Mouse (Mus musculus) kidney, adult 18-20 months (tissue): ENCODE data around the gene Rab28.
"Not testable (repeated sequence)": the region's sequence is repeated elsewhere in the genome, so short reads cannot be mapped to it uniquely, and the experiment has no call there.

ENCODE experiments used
- DNase-seq: peaks from one replicate; pipeline ENCODE4 v3.0.0; 2021

The Rab28 gene

GRCm38 (mm10) chr5:41708051-41708630, at the start of gene Rab28:
Gene Rab28 (minus strand): TSS chr5:41708157.
- DNase-seq, result peak; percentile 97

DNA sequence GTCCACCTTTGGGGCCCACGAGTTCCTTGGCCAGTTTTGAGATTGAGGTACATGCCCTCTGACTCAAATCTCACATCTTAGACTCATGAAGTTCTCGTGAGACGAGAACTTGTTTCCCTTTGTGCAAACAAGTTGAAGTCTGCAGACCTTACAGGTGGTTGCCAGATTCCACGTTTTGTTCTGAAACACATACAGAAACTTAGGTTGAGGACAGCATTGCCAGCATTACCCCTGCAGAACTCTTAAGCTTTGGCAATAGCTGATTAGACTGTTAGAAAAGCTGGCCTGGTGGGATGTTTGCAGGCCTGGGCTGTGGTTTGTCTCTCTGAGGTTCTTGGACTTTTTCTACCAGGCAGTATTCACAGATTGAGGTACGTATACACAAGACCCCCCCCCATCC, 49.4 kb upstream of the Rab28 start:
- no peak for DNase-seq

- no peak for DNase-seq
These were observed 48.4 kb upstream of the Rab28 start for GRCm38 (mm10) chr5:41756396-41756795.

- DNase-seq, result no peak
These were observed 47.5 kb upstream of the Rab28 start for GRCm38 (mm10) chr5:41755373-41755960.

DNA sequence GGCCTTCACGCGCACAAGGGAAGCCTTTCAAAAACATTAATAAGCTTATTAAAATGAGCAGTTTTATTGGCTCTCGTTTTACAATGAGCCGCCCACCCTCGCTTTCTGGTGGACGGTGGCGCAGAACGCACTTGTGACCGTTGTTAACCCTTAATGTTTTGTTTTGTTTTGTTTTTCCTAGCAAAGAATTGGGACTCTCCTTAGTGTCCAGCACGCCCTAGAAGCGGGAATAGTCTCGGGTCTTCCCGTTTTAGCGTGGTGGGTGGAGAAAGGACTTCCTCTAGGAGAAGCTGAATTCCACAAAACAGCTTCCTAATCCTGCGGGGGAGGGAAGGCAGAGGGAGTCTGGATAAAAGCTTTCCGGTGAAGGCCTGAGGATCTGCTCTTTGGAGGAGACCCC, 46.9 kb upstream of the Rab28 start:
- no peak for DNase-seq

DNA sequence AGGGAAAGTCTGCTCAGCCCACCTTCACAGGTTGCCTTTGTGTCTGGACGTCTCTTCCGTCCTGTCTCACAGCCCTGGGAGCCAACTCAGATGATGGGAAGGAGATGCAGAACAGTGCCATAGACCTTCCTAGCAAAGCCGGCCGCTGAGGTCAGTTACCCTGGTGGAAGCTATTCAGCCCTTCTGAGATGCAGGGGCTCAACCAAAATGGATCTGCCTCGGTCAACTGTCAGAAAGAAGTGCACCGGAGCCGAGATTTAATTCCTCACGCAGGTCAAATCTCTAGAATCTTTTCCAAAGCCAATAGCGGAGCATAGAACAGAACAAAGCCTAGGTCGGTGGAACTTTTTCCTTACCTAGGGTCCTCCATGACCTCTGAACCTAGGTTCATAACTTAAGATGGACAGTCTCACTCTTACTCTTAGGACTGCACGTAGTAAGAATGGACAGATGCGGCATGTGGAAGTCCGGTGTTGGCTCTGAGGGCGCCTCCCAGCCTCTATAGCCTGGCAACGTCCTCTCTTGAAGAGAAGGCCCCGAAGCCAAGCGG, 46.3 kb upstream of the Rab28 start:
- no peak for DNase-seq

GRCm38 (mm10) chr5:41752721-41753120, 44.8 kb upstream of the Rab28 start:
- no peak for DNase-seq

DNA sequence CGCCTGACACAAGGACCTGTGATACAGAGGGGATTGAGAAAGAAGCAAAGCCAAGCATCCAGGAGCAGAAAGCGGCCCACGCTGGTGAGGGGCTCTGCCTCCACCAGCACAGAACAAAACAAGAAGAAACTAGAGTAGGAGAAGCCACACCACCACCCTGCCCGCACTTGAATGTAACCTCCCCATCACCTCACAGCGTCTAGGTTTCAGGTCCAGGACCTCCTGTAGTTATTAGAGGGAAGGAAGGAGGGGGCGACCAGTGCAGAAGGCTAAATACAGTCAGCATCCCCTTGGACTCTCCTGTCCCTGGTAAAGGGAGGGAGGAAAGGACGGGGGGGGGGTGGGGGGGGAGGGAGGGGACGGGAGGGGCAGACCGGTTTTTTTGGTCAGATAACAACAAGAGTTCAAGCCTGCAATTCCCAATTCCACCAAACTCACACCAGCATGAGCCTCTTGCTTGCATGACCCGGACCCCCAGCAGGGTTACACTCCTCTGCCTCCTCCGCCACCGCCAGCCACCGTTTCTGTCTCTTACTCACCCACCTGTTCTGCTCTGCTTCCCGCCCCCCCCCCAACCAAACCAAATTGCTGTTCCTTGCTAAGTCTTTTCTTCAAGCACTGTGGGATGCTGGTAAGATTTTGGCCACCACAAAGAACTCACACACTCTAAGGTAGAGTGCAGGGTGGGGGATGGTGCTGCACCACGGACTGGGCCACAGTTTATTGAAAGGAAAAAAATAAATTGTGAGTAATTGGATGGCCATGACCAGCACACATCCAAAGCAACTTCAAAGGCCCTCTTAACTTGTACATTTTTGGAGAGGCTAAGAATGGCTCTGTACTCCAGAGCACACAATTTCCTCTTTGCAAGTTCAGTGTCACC, 37.2 kb upstream of the Rab28 start:
- no peak for DNase-seq

DNA sequence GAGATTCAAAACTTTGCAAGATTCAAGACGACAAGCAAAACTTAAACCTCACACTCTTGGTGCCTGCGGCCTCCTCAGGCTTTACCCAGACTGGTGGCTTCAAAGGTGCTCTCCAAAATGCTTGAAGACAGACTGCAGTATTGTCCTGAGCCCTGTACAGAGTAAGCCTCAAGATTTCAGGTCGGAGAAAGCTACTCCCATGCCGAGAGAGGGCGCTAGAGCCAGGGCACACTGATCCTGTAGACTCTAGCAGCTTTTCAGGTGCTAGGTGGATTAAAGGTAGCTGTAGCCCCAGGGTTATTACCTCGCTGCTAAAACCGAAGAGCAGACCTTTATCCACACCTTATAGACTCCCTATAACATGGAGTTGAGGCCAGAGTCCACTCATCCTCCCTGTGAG, 36.3 kb upstream of the Rab28 start:
- DNase-seq, result no peak

DNA sequence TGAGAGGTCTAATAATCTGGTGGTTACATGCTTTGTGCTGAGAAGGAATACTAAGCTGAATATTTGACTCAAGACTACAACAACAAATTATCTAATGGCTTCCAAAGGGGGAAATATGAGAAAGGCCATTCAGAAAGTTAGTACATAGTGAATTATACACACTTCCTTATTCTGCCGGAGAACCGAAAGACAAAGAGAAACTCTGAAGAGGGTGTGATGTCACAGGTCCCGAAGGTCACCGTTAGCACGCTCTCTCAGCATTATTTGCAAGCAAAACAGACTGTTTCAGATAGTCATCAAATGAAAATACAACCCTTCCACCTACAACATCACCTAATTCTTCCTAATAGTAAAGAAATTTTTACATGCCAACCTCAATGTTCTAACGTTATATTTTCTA, 30.9 kb upstream of the Rab28 start:
- DNase-seq, result no peak

DNA sequence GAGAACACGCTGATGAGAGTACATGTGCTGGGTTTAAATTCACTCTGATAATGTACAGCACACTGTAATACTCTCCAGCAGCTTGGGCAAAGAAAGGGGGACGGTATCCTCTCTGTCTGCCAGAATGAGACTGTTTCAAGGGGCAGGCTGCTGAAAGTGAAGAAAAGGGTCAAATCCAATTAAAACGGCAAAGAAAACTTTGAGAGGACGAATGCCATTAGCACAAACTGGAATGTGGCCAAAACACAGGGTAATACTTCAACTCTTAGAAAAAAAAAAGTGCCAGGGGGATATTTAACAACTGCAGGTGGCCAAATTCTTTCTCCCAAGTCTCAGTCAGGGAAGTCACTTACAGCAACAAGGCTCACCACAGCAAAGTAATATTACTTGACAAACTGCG, 29.1 kb upstream of the Rab28 start:
- DNase-seq, result no peak

- no peak for DNase-seq
These were observed 19.1 kb upstream of the Rab28 start for GRCm38 (mm10) chr5:41727017-41727416.

GRCm38 (mm10) chr5:41725573-41725972, 17.6 kb upstream of the Rab28 start:
- DNase-seq, result no peak

DNA sequence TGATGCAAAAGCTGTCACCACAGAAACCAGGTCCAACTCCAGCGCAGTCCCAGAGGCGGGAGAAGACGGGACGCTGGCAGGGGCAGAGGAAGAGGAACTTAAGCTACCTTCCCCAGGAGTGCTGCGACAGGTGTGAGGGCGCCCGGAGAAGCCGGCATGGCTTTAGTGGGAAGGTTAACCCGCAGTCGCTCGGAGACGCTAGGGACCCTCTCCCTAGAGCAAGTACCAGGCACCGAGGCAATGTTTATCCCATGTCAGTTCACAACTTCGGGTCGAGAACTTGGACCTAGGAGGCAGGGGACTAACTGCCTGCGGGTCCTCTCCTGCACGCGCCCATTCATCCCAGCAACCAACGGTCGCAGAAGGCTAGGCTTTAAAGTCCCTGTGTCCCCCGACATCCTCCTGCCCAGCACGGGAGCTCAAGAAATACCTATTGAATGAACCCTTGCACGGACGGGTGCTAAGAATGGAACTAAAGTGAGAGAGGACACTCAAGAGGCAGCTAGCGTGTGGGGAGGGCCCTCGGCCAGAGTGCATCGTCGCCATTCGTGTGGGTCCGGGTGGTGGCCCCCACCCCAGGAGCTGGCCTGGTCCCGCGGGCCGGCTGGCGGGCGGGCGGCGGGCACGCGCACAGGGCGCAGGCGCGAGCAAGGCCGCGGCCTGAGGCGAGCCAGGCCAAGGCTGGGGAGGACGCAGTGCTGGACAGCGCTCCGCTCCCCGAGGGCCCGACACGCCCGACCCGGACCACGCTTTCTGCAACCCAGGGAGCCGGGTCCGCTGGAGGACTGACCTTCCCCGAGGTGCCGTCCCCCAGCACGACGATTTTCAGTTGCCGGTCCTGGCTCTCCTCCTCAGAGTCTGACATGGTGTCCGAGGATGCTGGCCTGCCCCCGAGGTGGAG, 592 bp downstream of the Rab28 start:
- DNase-seq, result peak; percentile 37

DNA sequence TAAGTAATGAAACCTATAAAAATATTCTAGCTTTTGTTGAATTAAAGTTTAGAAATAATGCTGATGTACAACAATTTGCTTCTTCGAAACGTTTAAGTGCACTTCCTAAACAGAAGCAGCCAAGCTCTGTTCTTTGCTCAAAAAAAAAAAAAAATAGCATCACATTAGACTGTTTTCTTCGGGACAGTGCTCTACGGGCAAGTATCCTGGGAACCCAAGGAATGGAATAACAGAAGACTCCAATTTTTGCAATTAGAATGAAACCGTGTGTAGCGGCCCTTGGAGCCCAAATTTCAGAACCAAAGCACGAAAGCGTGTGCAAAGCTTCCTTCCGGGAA, 1.2 kb downstream of the Rab28 start:
- no peak for DNase-seq

DNA sequence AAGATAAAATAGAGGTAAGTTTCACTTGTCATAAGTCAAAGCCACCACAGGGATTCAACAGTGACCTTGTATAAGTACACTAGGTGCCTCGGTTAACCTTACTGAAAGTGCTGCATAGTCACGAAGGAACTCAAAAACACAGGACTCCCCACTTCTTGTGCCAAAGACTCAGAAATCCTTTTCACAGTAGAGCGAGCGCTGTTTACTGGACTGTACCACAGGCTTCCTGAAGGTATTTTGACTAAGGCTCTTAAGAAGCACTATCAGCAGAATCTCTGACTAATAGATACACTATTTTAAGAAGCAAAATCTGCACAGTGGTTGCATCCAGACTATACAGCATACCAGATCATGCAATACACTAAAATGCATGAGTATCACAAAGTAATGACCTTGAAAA, 6.9 kb downstream of the Rab28 start:
- not testable (repeated sequence) for DNase-seq

DNA sequence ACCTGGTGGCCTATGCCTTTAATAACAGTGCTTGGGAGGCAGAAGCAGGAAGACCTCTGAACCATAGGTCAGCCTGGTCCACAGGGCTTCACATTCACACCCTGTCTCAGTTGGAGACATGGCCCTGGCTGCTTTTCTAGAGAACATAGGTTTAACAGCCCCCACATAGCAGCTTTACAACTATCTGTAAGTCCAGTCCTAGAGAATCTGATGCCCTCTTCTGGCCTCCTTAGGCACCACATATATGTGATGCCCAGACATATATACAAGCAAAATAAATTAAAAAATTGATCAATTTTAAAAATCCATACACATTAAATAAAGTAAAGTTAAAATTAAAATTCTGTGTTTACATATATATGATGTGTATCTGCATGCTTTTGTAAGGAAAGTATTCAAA, 10.0 kb downstream of the Rab28 start:
- DNase-seq, result no peak

DNA sequence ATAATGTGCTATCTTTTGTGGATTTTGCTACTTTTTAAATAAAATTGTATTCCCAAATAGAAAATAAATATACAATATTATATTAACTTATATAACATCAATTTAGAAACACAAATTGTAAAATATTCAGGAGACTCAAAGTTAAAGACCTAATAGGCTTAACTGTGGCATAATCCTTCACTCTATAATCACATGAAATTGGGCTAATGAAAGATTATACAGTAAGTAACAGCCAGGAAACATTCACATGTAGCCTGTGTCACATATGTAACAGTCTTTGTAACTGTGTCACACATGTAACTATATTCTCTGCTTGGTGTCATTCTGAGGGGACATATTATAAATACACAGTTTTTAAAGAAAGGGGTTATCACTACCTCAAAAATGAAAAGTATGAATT, 22.9 kb downstream of the Rab28 start:
- DNase-seq, result no peak

DNA sequence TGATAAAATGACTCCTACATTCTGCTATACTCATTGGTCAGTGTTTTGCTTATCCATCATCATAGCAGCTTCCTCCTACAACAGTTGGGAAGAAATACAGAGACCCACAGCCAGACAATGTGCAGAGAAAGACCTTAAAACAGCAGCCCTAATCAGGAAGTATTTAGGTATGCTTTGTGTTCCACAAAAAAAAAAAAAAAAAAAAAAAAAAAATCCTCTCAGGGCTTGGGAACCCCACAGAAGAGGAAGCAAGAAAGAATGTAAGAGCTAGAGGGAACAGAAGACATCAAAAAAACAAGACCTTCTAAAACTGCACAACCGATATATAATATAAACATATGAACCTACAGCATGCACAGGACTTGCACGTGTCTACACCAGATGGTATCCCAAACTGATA, 24.0 kb downstream of the Rab28 start:
- DNase-seq, result no peak

DNA sequence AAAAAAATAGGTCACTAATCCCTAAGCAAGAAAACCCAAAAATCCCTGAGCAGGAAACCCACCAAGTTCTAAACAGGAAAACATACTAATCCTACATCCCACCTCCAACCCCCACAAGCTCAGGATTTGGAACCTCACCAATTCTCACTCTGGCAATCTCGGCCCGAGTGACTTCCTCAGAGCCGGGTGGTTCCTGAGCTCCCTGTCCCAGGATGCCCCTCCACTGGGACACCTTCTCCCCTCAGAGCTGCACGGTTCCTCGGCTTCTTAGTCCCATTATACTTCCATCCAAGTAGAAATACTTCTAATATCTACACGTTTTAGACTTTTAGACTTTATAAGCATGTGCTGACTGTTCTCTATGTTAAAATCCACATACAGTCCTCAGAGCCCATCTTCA, 41.9 kb downstream of the Rab28 start:
- no peak for DNase-seq

DNA sequence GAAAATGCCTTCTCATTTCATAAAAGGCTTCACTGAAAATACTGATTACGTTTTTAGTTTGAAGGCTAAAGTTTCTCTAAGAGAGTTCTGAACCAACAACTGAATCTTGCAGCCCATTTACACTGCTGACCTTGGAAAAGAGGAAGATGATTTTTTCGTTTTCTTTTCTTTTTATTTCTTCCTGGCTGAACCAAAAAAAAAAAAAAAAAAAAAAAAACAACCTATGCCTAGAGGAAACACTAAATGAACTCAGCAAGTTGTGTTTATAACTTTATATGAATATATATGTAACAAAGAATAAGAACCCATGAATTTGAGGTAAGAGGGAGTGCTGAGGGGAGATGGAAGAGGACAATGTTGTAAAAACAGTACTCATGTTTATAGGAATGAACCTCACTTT, 71.2 kb downstream of the Rab28 start:
- DNase-seq, result no peak

GRCm38 (mm10) chr5:41627224-41628144, 80.5 kb downstream of the Rab28 start:
- no peak for DNase-seq
